Mouse (Mus musculus) CD8-positive naive resting alpha-beta T cell, adult 2 months (primary cell): Measurements from ENCODE around the gene Trpc5os.

Experiments used
- DNase-seq, 2 experiments: peaks; one replicate each; pipeline ENCODE4 v3.0.0; 2022; ENCODE audit warnings: low read depth in 2 of 2, low spot score in 2 of 2

Gene Trpc5os

GRCm38 (mm10) chrX:144456281-144456680, at the start of gene Trpc5os:
TSS of gene Trpc5os (plus strand) at chrX:144456581.
- no peak for DNase-seq

- no peak for DNase-seq
Measured at GRCm38 (mm10) chrX:144408036-144408435, 48.3 kb upstream of the Trpc5os start.

- DNase-seq: no peak
Measured at GRCm38 (mm10) chrX:144420259-144420658, 36.1 kb upstream of the Trpc5os start.

GRCm38 (mm10) chrX:144421091-144421490, 35.3 kb upstream of the Trpc5os start:
- no peak for DNase-seq

- no peak for DNase-seq
Measured at GRCm38 (mm10) chrX:144423848-144424247, 32.5 kb upstream of the Trpc5os start.

- DNase-seq: no peak
Measured at GRCm38 (mm10) chrX:144464416-144464815, 8.0 kb downstream of the Trpc5os start.

GRCm38 (mm10) chrX:144491394-144491793, 35.0 kb downstream of the Trpc5os start:
- no peak for DNase-seq

- no peak for DNase-seq
Measured at GRCm38 (mm10) chrX:144523239-144523638, 66.9 kb downstream of the Trpc5os start.

GRCm38 (mm10) chrX:144526042-144526441, 69.7 kb downstream of the Trpc5os start:
- DNase-seq: peak; percentile 42 to 50
